Mouse (Mus musculus): ENCODE data around the gene Fam71f1.

Fam71f1 gene

GRCm38 (mm10) chr6:29318879-29319278 is at the start of gene Fam71f1:
TSS of gene Fam71f1 (plus strand) at chr6:29319140.
- DNase-seq = no peak

DNA sequence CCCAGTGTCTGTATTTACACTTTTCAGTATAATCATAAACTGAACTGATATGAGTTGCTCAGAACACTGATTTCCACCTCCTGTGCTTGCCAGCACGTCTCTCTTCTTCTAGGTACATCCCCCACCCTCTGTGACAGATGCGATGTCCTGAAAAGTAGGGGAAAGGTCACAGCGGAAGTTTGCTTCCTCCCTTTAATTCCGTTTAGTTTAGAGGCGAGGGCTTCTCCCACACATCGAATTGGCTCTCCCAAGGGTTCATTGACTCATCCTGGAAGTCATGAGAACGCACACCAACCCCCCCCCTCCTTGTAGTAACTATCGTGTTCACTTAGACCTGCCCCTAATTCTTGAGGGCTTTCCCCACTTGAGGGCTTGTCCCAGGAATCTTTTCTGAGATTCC is 48.0 kb upstream of the Fam71f1 start:
- DNase-seq = peak; percentile 43

DNA sequence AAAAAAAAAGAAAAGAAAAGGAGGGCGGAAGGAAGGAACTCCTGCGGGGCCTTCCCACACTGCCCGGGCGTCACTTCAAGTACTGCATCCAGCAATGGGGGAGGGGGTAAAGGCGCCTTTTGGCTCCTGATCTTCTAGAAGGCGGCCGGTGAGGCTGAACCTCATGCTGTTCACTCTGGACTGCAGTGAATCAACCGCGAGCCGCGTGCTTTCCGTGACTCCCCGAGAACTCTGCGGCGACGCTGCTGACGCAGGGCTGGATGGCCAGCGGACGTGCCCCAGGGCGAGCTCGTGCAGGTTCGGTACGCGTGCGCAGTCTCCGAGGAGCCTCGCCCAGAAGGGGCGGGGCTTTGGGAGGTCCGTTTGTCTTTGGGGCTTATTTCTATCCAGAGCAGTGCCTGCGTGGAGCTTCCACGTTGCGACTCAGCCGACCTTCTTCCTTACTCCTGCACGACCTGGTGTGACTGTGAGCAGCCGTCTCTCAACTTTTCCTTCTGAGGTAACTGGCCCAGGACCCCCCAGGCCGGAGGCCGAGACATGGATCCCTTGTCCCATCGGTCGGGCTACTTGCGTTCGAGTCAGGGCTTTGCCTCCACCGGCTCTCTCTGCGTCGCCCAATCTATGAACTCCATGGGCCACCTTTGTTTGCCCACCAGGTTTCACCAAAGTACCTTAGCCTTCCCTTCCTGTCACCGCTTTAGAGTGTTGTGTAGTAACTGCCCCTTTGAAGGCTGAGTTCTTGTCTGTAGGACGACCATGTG is 46.4 kb upstream of the Fam71f1 start, which contains the start of gene Hilpda:
Gene Hilpda (plus strand): TSS at position 177 of the 761 bp plus-strand sequence.
- peak; percentile 91 for DNase-seq

DNA sequence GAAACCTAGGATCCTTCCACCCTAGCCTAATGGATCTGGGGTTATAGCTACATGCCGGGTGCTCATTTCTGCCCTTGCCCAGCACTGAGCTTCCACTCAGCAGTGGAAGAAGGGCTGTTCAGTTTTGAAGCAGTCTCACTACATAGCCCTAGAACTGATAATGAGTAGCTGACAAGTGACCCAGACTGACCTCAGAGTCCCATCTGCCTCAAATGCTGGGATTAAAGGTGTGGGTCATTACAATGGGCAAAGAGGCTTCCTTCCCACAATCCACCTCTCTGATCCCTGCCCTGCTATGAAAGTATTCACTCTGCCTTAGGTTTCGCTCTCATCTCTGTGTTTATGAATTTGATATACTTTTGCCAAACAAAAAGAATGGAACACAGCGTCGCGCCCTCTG is 42.2 kb upstream of the Fam71f1 start:
- no peak for DNase-seq

GRCm38 (mm10) chr6:29278513-29279267 is 40.2 kb upstream of the Fam71f1 start:
- DNase-seq = peak; percentile 46

DNA sequence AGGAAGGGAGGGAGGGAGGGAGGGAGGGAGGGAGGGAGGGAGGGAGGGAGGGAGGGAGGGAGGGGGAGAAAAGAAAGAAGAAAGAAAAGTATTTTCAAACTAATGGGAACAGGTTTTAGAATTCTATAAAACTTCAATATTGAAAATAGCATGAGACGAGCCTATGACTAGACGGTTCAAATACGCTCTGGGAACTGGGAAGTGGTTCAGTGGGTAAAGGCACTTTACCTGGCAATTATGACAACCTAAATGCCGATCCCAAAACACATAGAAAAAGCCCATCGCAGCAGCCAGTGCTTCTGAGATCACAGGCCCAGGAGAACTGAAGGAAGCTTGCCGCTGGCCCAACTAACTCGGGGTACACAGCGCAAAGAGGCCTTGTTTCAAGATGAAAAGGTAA is 39.6 kb upstream of the Fam71f1 start, which contains the start of gene Fam71f2:
Gene Fam71f2 (plus strand): TSS at position 301 of the 400 bp plus-strand sequence.
- no peak for DNase-seq

- DNase-seq = no peak
Measured at GRCm38 (mm10) chr6:29280671-29281070, 38.3 kb upstream of the Fam71f1 start.

- peak; percentile 45 for DNase-seq
Measured at GRCm38 (mm10) chr6:29286870-29287269, 32.1 kb upstream of the Fam71f1 start.

DNA sequence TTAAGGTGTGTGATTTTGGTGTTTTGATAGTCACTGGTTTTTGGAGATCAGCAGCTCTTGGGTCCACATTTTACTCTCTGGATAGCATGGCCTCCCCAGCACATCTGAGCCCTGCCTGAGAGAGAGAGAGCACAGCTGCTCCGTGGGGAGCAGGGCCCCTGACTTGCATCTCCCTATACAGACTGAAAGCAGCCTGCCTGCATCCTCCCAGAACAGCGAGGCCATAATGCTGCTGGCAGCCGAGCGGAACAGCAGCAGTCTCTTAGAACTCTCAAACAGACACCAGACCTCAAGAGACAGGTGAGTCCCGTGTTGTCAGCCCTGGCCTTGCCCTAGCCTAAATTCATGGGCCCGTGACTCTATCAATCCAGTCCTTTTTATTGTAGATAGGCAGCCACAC is 31.5 kb upstream of the Fam71f1 start:
- no peak for DNase-seq

GRCm38 (mm10) chr6:29287944-29288343 is 31.0 kb upstream of the Fam71f1 start:
- no peak for DNase-seq

DNA sequence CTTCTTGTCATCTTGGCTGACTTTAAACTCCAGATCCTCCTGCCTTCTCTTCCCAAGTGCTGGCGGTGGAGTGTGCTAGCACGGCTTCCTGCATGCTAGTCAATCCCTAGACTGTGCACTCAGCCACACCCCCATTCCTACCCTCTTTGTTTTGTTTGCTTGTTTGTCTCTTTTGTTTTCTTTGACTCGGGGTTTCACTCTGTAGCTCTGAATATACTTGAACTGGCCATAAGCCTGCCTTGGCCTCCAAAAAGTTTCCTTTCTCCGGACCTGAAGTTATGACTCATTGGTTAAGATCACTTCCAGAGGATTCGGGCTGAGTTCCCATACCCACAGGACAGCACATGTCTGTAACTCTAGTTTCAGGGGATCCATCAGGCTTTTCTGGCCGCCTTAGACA is 30.3 kb upstream of the Fam71f1 start:
- no peak for DNase-seq

- DNase-seq = no peak
Measured at GRCm38 (mm10) chr6:29299112-29299511, 19.8 kb upstream of the Fam71f1 start.

DNA sequence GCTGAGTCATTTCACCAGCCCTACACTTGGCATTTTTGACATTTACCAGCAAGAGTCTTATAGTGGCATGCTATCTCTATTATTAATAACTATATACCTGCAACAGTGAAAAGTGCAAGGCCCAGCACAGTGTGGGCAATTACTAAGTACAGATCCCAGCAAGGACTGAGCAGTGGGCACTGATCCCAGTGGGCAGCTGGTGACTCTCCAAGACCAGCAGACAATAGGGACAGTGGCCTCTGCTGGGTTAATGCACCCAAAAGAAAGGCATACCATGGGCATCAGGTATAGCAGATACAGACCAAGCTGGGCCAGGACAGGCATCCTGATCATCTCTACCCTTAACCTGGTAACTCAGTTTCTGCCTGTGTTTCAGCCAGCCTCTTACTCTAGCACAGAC is 15.7 kb upstream of the Fam71f1 start:
- DNase-seq = no peak

DNA sequence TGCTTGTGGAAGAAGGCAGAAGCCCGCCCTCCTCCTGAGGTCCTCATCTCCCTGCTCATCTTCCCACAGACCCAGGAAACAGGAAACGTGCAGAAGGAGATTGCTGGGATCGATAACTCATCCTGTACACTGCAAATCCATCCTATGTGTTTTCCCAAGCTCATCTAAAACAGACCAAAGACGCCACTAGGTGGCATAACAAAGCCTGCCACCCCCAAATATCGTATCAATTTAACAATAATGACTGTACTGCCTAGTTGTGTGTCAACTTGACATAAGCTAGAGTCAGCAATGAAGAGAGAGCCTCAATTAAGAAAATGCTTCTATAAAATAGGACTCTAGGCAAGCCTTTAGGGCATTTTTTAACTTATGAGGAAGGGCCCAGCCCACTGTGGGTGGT is 15.2 kb upstream of the Fam71f1 start:
- DNase-seq = no peak

- DNase-seq = no peak
Measured at GRCm38 (mm10) chr6:29305462-29305861, 13.5 kb upstream of the Fam71f1 start.

DNA sequence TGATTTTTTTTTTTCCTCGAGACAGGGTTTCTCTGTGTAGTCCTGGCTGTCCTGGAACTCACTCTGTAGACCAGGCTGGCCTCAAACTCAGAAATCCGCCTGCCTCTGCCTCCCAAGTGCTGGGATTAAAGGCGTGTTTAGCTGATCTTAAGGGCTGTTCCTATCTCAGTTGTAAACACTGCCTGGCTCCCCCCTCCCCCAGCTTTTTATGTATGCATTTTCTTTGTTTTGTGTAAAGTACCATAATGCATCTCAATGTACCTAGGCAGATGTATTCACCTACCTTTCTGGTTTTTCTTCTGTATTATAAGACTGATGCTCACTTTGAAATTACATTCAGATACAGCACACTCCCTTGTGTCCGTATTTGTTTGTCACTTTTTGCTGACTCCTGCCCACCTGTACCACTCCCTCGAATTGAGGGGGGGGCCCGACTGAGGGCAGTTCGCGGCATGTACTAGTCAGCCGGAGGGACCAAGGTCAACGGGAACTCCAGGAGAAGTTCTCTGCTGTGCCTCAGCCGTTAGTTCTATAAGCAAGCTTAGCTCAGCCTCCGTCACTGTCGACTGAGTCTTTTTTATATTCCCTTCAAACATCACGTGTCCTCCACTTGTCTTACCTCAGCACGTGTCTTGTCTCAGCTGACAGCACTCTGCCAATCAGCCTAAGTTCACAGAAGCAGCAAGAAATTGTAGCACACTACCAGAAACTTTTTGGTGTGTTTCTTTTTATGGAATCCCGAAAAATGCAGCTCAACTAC is 9.9 kb upstream of the Fam71f1 start:
- no peak for DNase-seq

- no peak for DNase-seq
Measured at GRCm38 (mm10) chr6:29313690-29314202, 5.2 kb upstream of the Fam71f1 start.

- DNase-seq = no peak
Measured at GRCm38 (mm10) chr6:29317286-29317685, 1.7 kb upstream of the Fam71f1 start.

DNA sequence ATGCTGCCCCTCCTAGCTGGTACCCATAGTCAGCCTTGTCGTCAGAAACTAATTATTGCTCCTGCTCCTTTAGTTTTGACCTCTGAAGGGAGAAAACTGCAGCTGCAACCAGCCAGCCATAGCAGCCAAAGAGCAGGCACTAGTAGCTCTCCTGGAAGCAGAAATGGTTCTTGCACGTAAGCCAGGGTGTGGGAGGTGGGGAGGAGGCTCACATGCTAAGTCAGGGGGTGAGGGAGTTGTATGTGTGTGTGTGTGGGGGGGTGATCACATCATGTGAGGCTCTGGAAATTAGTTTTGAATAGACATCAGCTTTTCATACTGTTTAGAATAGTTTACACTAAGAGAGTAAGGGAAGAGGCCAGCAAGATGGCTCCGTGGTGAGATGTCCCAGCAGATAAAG is 999 bp upstream of the Fam71f1 start:
- no peak for DNase-seq

DNA sequence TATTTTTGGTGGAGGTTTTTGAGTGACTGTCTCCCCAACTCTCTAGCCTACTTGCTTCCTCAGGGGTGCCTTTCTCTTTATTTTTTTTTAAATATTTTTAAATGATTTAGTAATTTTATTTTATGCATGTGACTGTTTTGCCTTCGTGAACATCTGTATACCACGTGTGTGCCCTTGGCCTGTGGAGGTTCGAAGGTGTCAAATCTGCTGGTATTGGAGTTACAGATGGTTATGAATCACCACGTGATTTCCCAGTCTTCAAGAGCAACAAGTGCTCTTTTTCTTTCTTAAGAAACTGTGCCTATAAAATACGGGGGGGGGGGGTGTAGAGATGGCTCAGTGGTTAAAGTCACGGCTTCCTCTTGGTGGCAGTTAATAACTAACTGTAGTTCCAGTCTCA is 2.6 kb downstream of the Fam71f1 start:
- no peak for DNase-seq

- no peak for DNase-seq
Measured at GRCm38 (mm10) chr6:29322147-29322546, 3.2 kb downstream of the Fam71f1 start.

- no peak for DNase-seq
Measured at GRCm38 (mm10) chr6:29322735-29323134, 3.8 kb downstream of the Fam71f1 start.

DNA sequence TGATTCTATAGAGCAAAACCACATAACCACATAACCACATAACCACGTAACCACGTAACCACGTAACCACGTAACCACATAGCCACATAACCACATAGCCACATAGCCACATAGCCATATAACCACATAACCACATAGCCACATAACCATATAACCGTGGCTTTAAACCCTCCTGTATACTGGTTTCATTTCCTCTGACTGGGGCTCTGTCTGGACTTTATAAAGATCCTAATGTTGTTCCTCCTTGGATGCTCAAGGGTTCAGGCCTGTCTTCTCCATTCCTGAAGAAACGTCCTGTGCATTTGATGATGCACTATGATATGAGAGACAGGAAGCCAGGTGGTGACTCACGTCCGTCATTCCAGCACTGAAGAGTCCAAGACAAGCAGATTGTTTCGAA is 8.0 kb downstream of the Fam71f1 start:
- no peak for DNase-seq

All from thymus, postnatal 25 days (tissue).